Comparison of ENCODE assay signal across 29 mouse cellular contexts in genomic region chr1:91844236-91844635, GRCm38 (mm10). TPM values are rescaled to one million over a fixed set of nuclear protein-coding genes. Genes with fewer than 3 reads are reported as not detected.
DNase-seq lines count a peak whose midpoint lies in the region; ATAC-seq lines count a peak whose summit lies in the region.
"Had no signal": no experiment of that assay in that cellular context is flagged by ENCODE, and none has a peak within 500 bp of the region (broad histone marks: within the 10 kb centered on the region; RNA-seq: fewer than 3 reads in every experiment).

No protein-coding gene starts in this region.

- ATAC-seq in frontal cortex, adult (ENCODE audit: low TSS enrichment) = peak; percentile 44
- no peak; the same call in 1 of the 2 replicates for ATAC-seq in embryonic facial prominence, embryonic 11.5 days (replicated peaks; ENCODE audit: insufficient number of reproducible peaks, low FRiP score, low TSS enrichment, low read depth)
- ATAC-seq in limb, embryonic 11.5 days (ENCODE audit: insufficient number of reproducible peaks, low FRiP score, low TSS enrichment, low read depth) = no peak
- ATAC-seq: CD4-positive, CD25-positive, alpha-beta regulatory T cell, adult 4 months; liver, embryonic 12.5 days; midbrain, embryonic 13.5 days had no signal

- no peak overlapping the region for H3K4me3 ChIP-seq in embryonic facial prominence, embryonic 11.5 days (ENCODE audit: low read depth, low read length)
- no peak overlapping the region for H3K4me3 ChIP-seq in limb, embryonic 11.5 days (ENCODE audit: low read depth, low read length)
- H3K4me3 ChIP-seq: forebrain, embryonic 12.5 days; heart, embryonic 15.5 days; hindbrain, embryonic 15.5 days; layer of hippocampus, adult 2 months; liver, embryonic 12.5 days; megakaryocyte, embryonic 14.5 days; midbrain, embryonic 13.5 days had no signal

- DNase-seq in frontal cortex, postnatal 10 days (ENCODE audit: low spot score in 2 of 2) = no peak
- peak; percentile 12 to 74 for DNase-seq in left cerebral cortex, postnatal 25 days (ENCODE audit: low spot score in 2 of 2)
- no peak for DNase-seq in left cerebral cortex, postnatal 4 days
- no peak for DNase-seq in embryonic facial prominence, embryonic 11.5 days (ENCODE audit: low spot score)
- no peak for DNase-seq in limb, embryonic 11.5 days (ENCODE audit: low spot score)
- no peak for DNase-seq in adrenal gland, postnatal 25 days
- no peak for DNase-seq in spleen, postnatal 10 days (ENCODE audit: low spot score in 2 of 2)
- DNase-seq: adrenal gland, postnatal 36 days; cerebellum, adult 11 months; cerebellum, adult 9-11 months; gastrocnemius, postnatal 36 days; heart, postnatal 36 days; kidney, adult 8-10 months; layer of hippocampus, postnatal 36 days; lung, adult 18-20 months; lung, postnatal 14 days; right cerebral cortex, postnatal 25 days; thymus, postnatal 36 days had no signal

- H3K36me3 ChIP-seq in embryonic facial prominence, embryonic 11.5 days (replicated peaks; ENCODE audit: control insufficient read depth, insufficient read depth, low read depth, low read length) = no peaks in the 10 kb centered on the region; the same call in 1 of the 2 replicates
- H3K36me3 ChIP-seq in limb, embryonic 11.5 days (ENCODE audit: control insufficient read depth, insufficient read depth, low read length) = peaks cover 2% of the 10 kb centered on the region; the same call in 1 of the 2 replicates
- H3K36me3 ChIP-seq: forebrain, embryonic 12.5 days; heart, embryonic 15.5 days; hindbrain, embryonic 15.5 days; liver, embryonic 12.5 days; midbrain, embryonic 13.5 days had no signal

- H3K27me3 ChIP-seq in embryonic facial prominence, embryonic 11.5 days (ENCODE audit: control insufficient read depth, insufficient read depth, low read length) = no peaks in the 10 kb centered on the region
- no peaks in the 10 kb centered on the region for H3K27me3 ChIP-seq in limb, embryonic 11.5 days (ENCODE audit: control insufficient read depth, insufficient read depth, low read length)
- H3K27me3 ChIP-seq: heart, embryonic 15.5 days; hindbrain, embryonic 15.5 days; liver, embryonic 12.5 days; midbrain, embryonic 13.5 days had no signal

- H3K9me3 ChIP-seq in embryonic facial prominence, embryonic 11.5 days (replicated peaks; ENCODE audit: control insufficient read depth, low read length) = no peaks in the 10 kb centered on the region
- no peaks in the 10 kb centered on the region for H3K9me3 ChIP-seq in limb, embryonic 11.5 days (ENCODE audit: control insufficient read depth, low read length)
- H3K9me3 ChIP-seq: forebrain, embryonic 12.5 days; heart, embryonic 15.5 days; hindbrain, embryonic 15.5 days; liver, embryonic 12.5 days had no signal

- no peak overlapping the region for H3K9ac ChIP-seq in embryonic facial prominence, embryonic 11.5 days (replicated peaks; ENCODE audit: low read length)
- H3K9ac ChIP-seq in limb, embryonic 11.5 days (ENCODE audit: low read length) = no peak overlapping the region
- H3K9ac ChIP-seq: forebrain, embryonic 12.5 days; heart, embryonic 15.5 days; hindbrain, embryonic 15.5 days; liver, embryonic 12.5 days; midbrain, embryonic 13.5 days had no signal

- no peaks in the 10 kb centered on the region for H3K4me1 ChIP-seq in embryonic facial prominence, embryonic 11.5 days (ENCODE audit: control insufficient read depth, insufficient read depth, low read length)
- peaks cover 31% of the 10 kb centered on the region for H3K4me1 ChIP-seq in limb, embryonic 11.5 days (ENCODE audit: control insufficient read depth, insufficient read depth, low read length)
- H3K4me1 ChIP-seq: liver, embryonic 12.5 days; megakaryocyte, embryonic 14.5 days had no signal

- WGBS in embryonic facial prominence, embryonic 11.5 days = 52% methylated on average over 4 of the region's 4 CpGs
- 17% methylated on average over 4 of the region's 4 CpGs for WGBS in limb, embryonic 11.5 days

- intact Hi-C loops in left cerebral cortex, postnatal 25 days (cut with DNase I) = loop anchor here (2.0 kb wide), 1 partner anchor 37 kb away; no protein-coding TSS in a partner anchor
- intact Hi-C loops in left cerebral cortex, postnatal 4 days (cut with DNase I) = no loop called here

- no peak overlapping the region for H3K4me2 ChIP-seq in embryonic facial prominence, embryonic 11.5 days (ENCODE audit: low read depth, low read length)
- H3K4me2 ChIP-seq in limb, embryonic 11.5 days (ENCODE audit: low read depth, severe bottlenecking) = no peak overlapping the region
- H3K4me2 ChIP-seq: forebrain, embryonic 12.5 days; heart, embryonic 15.5 days; hindbrain, embryonic 15.5 days; liver, embryonic 12.5 days; midbrain, embryonic 13.5 days had no signal

- peak overlapping the region; percentile 79 for H3K27ac ChIP-seq in embryonic facial prominence, embryonic 11.5 days (replicated peaks; ENCODE audit: low read depth, low read length)
- H3K27ac ChIP-seq in limb, embryonic 11.5 days (replicated peaks; ENCODE audit: low read depth, low read length) = peak overlapping the region; percentile 52
- H3K27ac ChIP-seq: forebrain, embryonic 12.5 days; heart, embryonic 15.5 days; hindbrain, embryonic 15.5 days; layer of hippocampus, adult 2 months; liver, embryonic 12.5 days; midbrain, embryonic 13.5 days had no signal

RNA-seq across cellular contexts. Expression of gene Twist2, which starts 43.0 kb away (rescaled TPM):
- total RNA-seq in left cerebral cortex, postnatal 25 days (2021) = 1 to 10 TPM; 1.1 to 1.6 TPM
- 1 to 10 TPM in 1 of 2 experiments, under 1 TPM in 1; 0.52 to 1.1 TPM for total RNA-seq in left cerebral cortex, postnatal 4 days (2021)
- polyA plus RNA-seq in embryonic facial prominence, embryonic 11.5 days (2014; fragmentation: Nextera tagmentation; extraction: Ambion mirVana) = 52.3 and 59.4 TPM in 2 replicates
- 43.8 and 47.0 TPM in 2 replicates for polyA plus RNA-seq in limb, embryonic 11.5 days (2014; fragmentation: Nextera tagmentation; extraction: Ambion mirVana)
- total RNA-seq in adrenal gland, postnatal 25 days (2021) = 1.6 and 1.7 TPM in 2 replicates
- total RNA-seq: monocyte, adult 5-6 weeks; neutrophil, adult 5-6 weeks had no signal
- polyA plus RNA-seq: CD4-positive, CD25-positive, alpha-beta regulatory T cell, adult 4 months had no signal

Comparison
In these comparisons a context has a peak if more than half of its experiments do, and no peak if none do; other contexts are left out.
1. DNase-seq: peak in left cerebral cortex, postnatal 25 days (2 of 2); none in frontal cortex, postnatal 10 days (0 of 2), left cerebral cortex, postnatal 4 days (single experiment), embryonic facial prominence, embryonic 11.5 days (single experiment), limb, embryonic 11.5 days (single experiment), adrenal gland, postnatal 25 days (single experiment) and spleen, postnatal 10 days (0 of 2).